Mouse (Mus musculus) v-Abl transformed pro-B cells (cell line): ENCODE data around the gene Cnnm3.

Source experiments
- in situ Hi-C, 2 experiments: fragments of 400-800 bp; cut with MboI; formaldehyde crosslinking; loops; one replicate each; pipeline ENCODE4 v1.15.1; 2025; ENCODE audit not compliant: unreplicated experiment in 2 of 2

The Cnnm3 gene

DNA sequence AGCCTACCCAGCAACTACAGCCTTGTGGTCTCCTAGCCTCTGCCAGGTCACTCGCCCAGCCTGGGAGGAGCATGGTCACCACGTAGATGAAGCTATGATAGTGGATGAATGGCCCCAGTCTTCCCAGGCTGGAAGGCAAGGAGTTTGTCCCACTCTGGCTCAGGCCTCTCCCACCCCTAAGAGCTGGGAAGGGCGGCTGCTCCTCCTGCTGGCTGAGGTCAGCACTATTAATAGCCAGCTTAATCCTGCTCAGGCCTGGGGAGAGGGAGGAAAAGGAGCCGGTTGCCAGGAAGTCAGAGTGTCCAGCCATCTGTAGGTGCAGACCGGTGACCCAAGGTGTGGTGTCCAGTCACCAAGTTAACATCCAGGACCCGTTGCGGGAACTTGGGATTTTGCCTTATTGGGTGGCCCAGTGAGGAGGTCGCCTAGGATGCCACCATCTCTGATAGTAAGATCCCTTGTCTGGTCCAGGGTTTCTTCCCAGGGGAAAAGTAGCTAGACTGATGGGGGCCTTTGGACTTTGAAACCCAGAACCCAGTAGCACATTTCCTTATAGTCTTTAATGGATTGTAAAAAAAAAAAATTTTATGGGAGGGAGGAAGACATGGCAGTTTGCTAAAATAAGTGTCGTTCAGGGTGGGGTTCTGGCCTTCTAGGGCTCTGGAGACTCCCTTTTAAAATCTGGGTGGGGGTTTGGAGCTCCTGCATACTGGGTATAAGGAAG lies 19.1 kb upstream of the Cnnm3 start:
- in situ Hi-C loops = loop anchor here in 1 of 2 experiments (25.0 kb wide), 1 partner anchor 1630 kb away; no protein-coding TSS in a partner anchor

DNA sequence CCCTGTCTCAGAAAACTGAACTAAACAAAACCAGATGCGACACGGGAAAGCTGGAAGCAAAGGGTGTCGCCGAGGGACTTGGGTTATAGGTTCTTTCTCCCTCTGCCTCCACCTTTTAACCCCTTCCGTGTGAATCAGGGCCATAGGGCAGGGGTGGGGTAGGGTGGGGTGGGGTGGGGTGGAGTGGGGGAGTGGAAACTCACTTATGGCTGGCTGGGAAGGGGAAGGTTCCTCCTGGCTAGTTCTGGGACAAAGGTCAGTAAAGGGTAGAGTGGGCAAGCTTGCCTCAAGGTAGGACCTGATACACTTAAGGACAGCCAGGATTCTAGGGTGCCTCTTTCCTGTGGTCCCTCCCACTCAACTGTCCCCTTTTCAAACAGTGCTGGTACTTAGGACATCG lies 18.4 kb upstream of the Cnnm3 start:
- in situ Hi-C loops = loop anchor here in 1 of 2 experiments (25.0 kb wide), 1 partner anchor 1631 kb away; no protein-coding TSS in a partner anchor

DNA sequence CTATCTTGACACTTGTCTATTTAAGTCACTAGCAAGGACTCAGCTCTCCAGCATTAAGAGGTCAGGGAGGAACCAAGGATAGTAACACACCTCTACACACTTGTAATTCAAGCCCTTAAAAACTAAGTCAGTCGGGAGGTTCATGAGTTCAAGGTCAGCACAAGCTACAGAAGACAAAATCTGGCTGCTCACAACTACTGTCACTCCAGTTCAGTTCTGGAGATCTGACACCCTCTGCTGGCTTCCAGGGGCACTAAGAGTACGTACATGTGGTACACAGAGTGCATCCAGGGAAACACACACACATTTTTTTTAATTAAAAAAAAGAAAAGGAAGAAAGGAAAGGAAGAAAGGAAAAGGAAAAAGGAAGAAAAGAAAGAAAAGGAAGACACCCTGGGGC lies 14.9 kb upstream of the Cnnm3 start:
- in situ Hi-C loops = loop anchor here in 1 of 2 experiments (25.0 kb wide), 1 partner anchor 1634 kb away; no protein-coding TSS in a partner anchor

DNA sequence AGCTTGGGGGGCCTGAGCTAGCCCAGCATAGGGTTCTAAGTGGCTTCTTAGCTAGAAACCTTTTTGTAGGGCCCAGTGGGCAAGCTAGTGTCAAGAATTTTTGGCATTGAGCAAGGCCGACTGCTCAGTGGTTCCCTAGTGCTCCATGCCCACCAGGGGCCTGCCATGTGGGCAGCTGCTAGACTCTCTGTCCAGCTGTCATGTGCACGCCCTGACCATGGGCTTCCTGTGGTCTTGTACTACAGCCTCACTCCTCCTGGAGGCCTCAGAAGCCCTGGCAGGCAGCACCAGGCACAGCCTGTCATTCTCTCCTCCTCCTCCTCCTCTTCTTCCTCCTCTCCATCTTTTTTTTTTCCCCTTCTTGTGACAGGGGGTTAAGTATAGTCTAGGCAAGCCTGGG lies 14.4 kb upstream of the Cnnm3 start:
- in situ Hi-C loops = loop anchor here in 1 of 2 experiments (25.0 kb wide), 1 partner anchor 1635 kb away; no protein-coding TSS in a partner anchor

DNA sequence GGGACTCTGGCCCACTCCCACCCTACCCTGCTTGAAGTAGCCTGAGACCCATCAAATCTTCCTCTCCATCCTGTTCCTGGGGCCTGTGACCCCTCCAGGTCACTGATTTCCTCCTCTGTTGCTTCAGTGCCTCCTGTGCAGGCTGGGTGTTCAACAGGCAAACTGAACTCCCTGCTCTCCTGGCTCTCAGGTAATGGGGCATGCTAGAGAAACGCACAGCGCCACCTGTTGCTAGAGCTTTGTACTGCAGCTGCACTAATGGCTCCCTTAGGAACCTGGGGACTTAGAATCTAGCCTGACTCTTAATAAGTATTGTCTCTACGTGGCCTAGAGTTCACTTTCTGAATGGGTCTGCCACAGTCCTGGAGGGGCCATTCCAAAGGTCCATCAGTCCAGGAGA lies 10.4 kb upstream of the Cnnm3 start:
- in situ Hi-C loops = loop anchor here (5.0 to 10.0 kb wide), 2 partner anchors 59 to 176 kb away; no protein-coding TSS in a partner anchor

DNA sequence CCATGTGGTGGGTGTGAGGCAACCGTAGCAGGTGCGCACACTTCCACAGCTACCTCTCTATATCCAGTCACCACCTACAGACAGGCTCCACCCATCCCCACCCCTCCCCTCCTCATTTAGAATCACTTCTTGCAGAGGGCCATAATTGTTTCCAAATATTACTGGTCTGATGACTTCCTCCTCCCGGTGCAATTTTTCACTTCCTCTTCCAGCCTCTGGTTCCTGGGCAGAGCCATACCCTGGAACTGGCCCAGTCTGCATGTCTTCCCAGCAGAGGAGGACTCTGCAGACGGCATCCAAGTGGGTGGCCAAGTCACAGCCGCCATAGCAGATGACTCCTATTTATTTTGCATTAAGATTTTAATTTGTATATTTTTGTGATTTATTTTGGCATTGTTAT lies 3.4 kb upstream of the Cnnm3 start:
- in situ Hi-C loops = loop anchor here in 1 of 2 experiments (10.0 kb wide), 1 partner anchor 183 kb away; no protein-coding TSS in a partner anchor

DNA sequence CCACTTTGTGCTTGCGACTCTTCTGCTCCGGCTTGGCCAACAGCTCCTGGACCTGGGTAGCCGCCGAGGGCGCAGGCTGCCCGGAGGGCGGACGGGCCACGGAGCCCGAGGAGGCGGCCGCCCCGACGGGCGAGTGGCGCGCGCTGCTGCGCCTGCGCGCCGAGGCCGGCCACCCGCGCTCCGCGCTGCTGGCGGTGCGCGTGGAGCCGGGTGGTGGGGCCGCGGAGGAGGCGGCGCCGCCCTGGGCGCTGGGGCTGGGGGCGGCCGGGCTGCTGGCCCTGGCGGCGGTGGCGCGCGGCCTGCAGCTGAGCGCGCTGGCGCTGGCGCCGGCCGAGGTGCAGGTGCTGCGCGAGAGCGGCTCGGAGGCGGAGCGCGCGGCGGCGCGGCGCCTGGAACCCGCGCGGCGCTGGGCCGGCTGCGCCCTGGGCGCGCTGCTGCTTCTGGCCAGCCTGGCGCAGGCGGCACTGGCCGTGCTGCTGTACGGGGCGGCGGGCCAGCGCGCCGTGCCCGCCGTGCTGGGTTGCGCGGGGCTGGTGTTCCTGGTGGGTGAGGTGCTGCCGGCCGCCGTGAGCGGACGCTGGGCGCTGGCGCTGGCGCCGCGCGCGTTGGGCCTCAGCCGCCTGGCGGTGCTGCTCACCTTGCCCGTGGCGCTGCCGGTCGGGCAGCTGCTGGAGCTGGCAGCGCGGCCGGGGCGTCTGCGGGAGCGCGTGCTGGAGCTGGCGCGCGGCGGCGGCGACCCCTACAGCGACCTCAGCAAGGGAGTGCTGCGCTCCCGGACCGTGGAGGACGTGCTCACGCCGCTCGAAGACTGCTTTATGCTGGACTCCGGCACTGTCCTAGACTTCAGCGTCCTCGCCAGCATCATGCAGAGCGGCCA lies 660 bp downstream of the Cnnm3 start:
- in situ Hi-C loops = no loop called here

DNA sequence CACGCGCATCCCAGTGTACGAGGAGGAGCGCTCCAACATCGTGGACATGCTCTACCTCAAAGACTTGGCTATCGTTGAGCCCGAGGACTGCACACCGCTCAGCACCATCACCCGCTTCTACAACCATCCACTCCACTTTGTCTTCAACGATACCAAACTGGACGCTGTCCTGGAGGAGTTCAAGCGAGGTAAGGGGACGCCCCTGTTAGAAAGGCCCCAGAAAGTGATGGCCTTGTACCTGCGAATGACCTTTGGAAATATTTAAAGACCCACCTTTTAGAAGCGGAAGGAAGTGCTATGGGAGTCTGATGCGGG lies 1.3 kb downstream of the Cnnm3 start:
- in situ Hi-C loops = no loop called here

DNA sequence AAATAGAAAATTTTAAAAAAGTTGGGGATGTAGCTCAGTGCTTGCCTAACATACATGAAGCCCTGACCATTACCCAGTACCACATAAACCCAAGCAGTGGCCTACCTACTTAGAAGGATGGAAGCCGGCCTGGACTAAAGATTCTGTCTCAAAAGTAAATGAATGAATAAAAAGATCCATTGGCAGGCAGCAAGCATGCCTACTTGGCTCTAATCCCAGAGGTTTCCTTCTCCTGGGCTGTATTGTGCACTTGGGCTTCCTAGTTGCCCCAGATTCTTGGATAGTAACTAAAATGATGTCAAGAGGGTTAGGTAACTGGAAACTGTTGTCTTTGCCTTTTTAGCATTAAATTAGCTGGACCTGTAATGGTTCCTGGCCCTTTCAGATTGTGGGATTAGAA lies 1.6 kb downstream of the Cnnm3 start:
- in situ Hi-C loops = no loop called here

DNA sequence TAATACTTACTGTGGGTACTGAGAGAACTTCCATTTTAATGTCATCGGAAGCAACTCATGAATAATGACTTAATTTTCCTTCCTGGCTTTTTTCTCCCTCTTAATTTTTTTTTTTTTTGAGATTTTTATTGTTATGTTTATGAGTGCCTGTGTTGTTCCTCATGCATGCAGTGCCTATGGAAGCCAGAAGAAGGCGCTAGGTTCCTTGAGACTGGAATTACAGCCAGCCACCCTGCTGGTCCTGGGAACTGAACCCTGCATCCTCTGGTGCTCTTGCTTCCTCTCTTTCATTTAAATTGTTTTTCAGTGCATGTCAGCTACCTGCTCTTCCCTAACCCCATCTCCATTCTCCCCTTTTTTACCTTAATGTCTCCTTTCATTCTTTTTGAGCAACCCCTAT lies 2.1 kb downstream of the Cnnm3 start:
- in situ Hi-C loops = no loop called here

DNA sequence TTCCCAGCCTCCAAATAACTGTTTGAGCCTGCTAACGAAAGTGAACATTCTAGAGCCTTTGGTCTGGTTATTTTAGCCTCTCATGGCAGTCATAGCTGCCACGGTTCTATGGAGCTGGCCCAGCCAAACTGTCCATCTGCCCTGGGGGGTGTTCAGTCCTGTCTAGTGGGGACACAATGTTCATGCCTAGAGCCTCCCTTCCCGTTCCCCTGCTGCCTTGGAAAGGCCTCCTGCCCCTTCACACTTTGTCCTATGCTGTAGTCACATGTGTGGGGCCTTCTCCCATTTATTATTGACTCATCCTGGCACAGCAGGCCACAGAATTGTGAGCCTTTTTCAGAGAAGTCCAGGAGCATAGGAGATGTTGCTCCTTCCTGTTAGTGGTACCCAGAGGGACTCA lies 6.6 kb downstream of the Cnnm3 start:
- in situ Hi-C loops = no loop called here

DNA sequence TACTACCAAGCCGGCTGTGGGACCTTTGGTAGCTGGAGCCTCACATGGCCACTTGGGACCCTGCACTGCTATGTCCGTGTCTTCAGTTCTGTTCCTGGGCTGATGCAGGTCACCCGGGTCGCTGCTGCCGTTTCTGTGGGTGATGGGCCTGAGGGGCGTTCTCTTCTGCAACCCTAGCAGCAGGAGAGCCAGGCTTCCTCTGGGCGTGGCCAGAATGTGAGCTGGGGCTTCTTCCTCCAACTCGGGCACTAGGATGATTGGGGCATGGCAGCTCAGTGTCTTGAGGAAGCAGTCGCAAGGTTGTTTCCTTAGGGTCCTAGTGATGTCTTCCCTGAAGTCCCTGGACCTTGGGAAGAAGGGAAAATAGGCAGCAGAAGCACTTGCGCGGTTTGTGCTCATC lies 8.0 kb downstream of the Cnnm3 start:
- in situ Hi-C loops = no loop called here

DNA sequence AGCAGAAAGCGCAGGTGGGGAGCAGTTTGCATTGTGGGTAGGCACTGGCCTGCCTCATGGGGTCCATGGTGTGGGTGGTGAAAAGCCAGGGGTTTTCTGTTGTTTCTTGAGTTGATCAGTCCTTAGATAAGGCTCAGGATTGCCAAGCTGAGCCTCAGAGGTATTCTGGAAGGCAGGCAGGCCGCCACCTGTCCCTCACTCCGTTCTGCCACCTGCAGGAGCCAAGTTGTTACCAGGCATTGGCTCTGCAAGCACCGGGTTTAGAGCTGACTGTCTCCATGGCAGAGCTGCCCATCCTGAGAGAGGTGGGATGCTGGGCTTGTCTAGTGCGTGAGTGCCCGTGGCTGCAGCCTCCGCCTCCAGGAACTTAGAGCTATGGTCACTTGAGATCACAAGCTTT lies 10.5 kb downstream of the Cnnm3 start:
- in situ Hi-C loops = no loop called here

DNA sequence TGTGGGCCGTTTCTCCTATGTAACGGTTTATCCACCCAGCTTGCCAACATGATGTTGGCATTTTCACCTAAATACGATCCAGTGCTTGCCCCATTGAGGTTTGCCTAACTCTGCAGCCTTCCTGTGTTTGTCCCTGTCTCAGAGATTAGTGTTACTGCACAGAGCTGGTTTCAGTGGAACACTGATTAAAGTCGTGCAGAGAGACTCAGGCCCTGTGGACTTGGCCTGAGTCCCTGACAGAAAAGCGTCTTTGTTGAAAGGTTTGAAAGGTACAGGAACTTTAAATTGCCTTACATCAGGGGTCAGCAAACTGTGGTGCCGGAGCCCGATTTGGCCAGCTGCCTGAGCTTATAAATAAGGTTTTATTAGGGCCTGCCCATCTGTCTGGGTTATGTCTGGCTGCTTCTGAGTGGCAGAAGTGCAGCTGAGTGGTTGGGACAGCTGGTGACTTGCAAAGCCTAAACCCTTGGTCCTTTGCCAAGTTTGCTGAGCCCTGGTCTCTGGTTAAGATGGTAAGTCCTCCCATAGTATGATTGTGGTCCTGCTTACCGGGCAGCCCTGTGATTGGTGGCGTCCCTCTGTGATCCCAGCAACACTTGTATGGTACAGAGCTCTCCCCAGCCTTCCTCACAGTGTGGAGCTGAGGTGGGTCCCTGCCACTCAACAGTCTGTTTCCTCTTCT lies 11.8 kb downstream of the Cnnm3 start:
- in situ Hi-C loops = no loop called here

DNA sequence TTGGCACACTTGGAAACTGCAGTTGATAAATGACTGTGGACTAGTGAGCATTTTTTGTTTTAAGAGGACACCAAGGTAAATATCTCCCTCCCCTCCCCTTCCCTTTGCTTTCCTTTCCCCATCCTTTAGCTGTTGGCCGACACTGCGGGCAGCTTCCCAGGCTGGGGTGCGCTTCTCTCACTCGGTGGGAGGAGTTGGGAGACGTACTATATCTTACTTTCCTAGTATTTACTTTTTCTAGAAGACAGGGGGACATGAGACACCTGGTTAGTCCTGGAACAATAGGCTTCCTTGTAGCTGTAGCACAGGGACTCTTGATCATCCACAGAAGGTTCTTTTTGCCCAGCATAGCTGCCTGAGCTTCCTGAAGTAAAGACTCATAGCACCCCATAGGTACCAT lies 12.4 kb downstream of the Cnnm3 start:
- in situ Hi-C loops = no loop called here

DNA sequence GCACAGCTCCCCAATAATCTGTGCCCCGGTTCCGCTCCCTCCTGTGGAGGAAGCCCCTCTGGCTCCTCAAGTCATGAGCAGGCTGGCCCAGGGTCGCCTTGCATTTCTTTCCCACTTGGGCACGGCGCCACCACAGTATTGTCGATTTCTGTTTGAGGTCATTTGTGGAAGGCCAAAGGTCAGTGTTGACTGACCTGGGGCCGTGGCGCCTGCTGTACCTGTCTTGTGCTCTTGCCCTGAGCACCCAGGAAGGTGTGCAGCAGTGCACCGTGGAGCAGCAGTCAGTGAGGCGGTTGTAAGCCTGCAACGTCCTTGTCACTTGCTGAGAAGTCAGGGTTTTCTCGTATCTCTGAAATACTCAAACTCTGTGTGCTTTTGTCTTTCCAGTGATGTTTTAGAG lies 14.1 kb downstream of the Cnnm3 start:
- in situ Hi-C loops = no loop called here

DNA sequence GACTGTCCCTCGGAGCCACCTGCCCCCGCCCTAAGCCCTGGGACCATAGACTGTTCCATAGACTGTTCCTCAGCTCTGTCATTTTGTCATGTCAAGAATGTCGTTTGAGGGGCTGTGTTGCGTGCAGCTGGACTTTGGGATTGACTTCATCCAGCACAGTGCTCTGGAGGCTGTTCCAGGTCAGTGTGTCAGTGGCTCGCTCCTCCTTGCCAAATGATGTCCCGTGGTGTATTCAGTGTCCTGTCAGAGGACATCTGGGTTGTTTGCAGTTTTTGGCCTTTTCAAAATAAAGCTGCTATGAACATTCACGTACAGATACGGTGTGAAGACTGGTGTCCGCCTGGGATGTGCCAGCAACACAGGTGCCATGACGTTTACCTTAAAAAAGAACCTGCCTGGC lies 15.2 kb downstream of the Cnnm3 start:
- in situ Hi-C loops = no loop called here

DNA sequence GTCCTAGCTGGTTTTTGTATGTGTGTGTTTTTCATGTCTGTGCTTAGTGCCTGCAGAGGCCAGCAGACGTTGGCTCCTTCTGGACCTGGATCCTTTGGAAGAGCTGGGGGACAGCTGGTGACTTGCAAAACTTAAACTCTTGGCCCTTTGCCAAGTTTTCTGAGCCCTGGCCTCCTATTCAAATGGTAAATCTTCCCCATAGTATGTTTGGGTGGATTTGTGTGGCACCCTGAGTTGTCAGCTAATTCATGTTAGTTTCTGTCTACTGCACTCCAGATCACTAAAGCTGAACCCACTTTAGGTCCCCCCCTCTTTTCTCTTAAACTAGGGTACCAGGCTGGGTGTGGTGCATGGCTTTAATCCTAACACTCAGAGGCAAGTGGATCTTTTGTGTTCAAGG lies 16.7 kb downstream of the Cnnm3 start:
- in situ Hi-C loops = no loop called here

DNA sequence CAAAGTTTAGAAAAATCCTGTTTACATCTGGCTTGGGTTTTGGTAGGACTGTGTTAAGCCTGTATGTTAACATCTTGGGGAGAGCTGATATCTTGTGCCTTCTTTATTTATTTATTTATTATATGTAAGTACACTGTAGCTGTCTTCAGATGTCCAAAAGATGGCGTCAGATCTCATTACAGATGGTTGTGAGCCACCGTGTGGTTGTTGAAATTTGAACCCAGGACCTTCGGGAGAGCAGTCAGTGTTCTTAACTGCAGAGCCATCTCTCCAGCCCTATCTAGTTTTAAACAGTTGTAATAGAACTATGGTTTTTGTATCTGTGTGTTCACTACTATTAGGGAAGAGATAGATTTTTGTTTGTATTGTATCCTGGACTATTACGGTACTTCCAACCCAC lies 17.6 kb downstream of the Cnnm3 start:
- in situ Hi-C loops = no loop called here

DNA sequence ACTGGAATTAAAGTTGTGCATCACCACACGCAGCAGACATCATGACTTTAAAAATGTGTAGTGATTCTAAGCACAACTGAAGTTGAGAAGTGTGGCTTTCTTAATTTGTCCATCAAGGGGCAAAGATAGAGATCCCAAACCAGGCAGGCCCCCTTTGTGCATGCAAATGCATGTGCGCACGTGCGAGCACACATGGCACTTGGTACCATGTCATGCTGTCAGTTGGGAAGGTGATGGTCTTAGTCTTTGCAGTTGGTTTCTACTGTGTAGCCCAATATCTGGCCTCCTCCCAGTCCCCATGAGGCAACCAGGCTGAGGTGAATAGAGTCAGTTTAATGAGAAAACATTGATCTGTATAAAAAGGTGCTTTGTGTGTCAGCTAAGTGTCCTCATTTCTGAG lies 18.2 kb downstream of the Cnnm3 start:
- in situ Hi-C loops = no loop called here

DNA sequence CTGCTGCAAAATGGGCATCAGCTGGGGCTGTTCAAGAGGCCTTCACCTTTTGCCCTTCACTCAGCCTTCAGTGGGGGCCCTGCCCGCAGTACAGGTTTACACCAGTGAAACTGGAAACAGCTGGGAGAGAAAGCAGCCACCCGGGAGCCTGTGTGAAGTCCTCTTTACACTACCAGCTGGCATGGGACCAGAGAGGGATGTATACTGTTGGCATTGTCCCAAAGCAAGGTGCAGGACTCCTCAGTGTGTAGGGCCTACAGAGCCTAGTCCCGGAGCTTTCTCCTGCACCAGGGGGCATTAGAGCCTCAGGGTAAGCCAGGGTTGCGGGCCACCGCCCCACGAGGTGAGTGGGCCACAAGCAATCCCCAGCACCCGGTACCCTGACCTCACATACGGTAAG lies 18.8 kb downstream of the Cnnm3 start:
- in situ Hi-C loops = no loop called here
